Mouse (Mus musculus): ENCODE data around the gene Grik3. TPM values are rescaled to one million over a fixed set of nuclear protein-coding genes. Genes with fewer than 3 reads are reported as not detected.

Grik3 gene
- polyA plus RNA-seq, 1 experiment: 10.3 TPM

GRCm38 (mm10) chr4:125565711-125566439 is 75.4 kb downstream of the Grik3 start:
- Histone ChIP-seq H3K9ac (ENCODE audit: low read depth, poor library complexity, severe bottlenecking) (no peak overlapping the region), H3K27me3 (ENCODE audit: control insufficient read depth, insufficient read depth, low read length, poor library complexity, severe bottlenecking) (no peaks in the 10 kb centered on the region), H3K27ac (ENCODE audit: insufficient read depth, low read length) (no peak overlapping the region), H3K9me3 (replicated peaks; ENCODE audit: control insufficient read depth, insufficient read depth, low read length, poor library complexity, severe bottlenecking) (no peaks in the 10 kb centered on the region), H3K4me1 (ENCODE audit: control insufficient read depth, insufficient read depth, low read length) (peaks cover 7% of the 10 kb centered on the region), H3K36me3 (ENCODE audit: control insufficient read depth, insufficient read depth, low read length, poor library complexity, severe bottlenecking) (no peaks in the 10 kb centered on the region), H3K4me3 (ENCODE audit: low read depth, low read length) (no peak overlapping the region)
- TF ChIP-seq CTCF (IDR thresholded peaks at IDR 0.05; ENCODE audit: low read depth, low read length) (peak; percentile 64), POLR2A (IDR thresholded peaks at IDR 0.05; ENCODE audit: insufficient read depth, low read length) (no peak), EP300 (IDR thresholded peaks at IDR 0.05; ENCODE audit: insufficient read depth, low read depth, low read length) (0 out of 2 replicates have a peak, but pooled peaks have one; percentile 9)

DNA sequence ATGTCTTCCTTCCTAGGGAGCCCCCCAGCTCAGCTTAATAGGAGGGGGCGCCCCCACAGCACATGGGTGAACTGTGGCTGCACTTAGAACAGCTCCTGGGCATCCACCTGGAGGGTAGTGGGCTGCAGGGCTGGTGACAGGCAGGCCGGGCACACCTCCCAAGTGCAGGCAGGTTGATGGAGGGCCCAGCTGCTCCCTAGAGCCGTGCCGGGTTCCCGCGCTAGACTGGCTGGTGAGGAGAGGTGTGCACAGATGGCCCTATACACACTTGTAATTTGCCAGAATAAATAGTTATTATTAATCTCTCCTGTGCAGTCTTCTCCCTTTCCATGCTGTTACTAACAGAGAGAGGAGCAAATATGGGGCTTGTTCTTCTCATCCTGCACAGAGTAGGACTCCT is 77.7 kb downstream of the Grik3 start:
- no peaks in the 10 kb centered on the region for H3K9me3 ChIP-seq (replicated peaks; ENCODE audit: control insufficient read depth, insufficient read depth, low read length, poor library complexity, severe bottlenecking)
- H3K4me3 ChIP-seq (ENCODE audit: low read depth, low read length): no peak overlapping the region
- TF ChIP-seq POLR2A (IDR thresholded peaks at IDR 0.05; ENCODE audit: insufficient read depth, low read length) (no peak), EP300 (IDR thresholded peaks at IDR 0.05; ENCODE audit: insufficient read depth, low read depth, low read length) (no peak), CTCF (IDR thresholded peaks at IDR 0.05; ENCODE audit: low read depth, low read length) (no peak)
- peaks cover 10% of the 10 kb centered on the region for H3K4me1 ChIP-seq (ENCODE audit: control insufficient read depth, insufficient read depth, low read length)
- H3K36me3 ChIP-seq (ENCODE audit: control insufficient read depth, insufficient read depth, low read length, poor library complexity, severe bottlenecking): no peaks in the 10 kb centered on the region
- H3K27me3 ChIP-seq (ENCODE audit: control insufficient read depth, insufficient read depth, low read length, poor library complexity, severe bottlenecking): no peaks in the 10 kb centered on the region
- no peak overlapping the region for H3K27ac ChIP-seq (ENCODE audit: insufficient read depth, low read length)
- H3K9ac ChIP-seq (ENCODE audit: low read depth, poor library complexity, severe bottlenecking): no peak overlapping the region

- Histone ChIP-seq H3K9ac (ENCODE audit: low read depth, poor library complexity, severe bottlenecking) (no peak overlapping the region), H3K36me3 (ENCODE audit: control insufficient read depth, insufficient read depth, low read length, poor library complexity, severe bottlenecking) (no peaks in the 10 kb centered on the region), H3K27me3 (ENCODE audit: control insufficient read depth, insufficient read depth, low read length, poor library complexity, severe bottlenecking) (no peaks in the 10 kb centered on the region), H3K4me1 (ENCODE audit: control insufficient read depth, insufficient read depth, low read length) (peaks cover 6% of the 10 kb centered on the region), H3K27ac (ENCODE audit: insufficient read depth, low read length) (no peak overlapping the region), H3K9me3 (replicated peaks; ENCODE audit: control insufficient read depth, insufficient read depth, low read length, poor library complexity, severe bottlenecking) (no peaks in the 10 kb centered on the region), H3K4me3 (ENCODE audit: low read depth, low read length) (no peak overlapping the region)
- no peak for TF ChIP-seq CTCF (IDR thresholded peaks at IDR 0.05; ENCODE audit: low read depth, low read length)
- no peak for TF ChIP-seq POLR2A (IDR thresholded peaks at IDR 0.05; ENCODE audit: insufficient read depth, low read length)
- no peak for TF ChIP-seq EP300 (IDR thresholded peaks at IDR 0.05; ENCODE audit: insufficient read depth, low read depth, low read length)
Measured at GRCm38 (mm10) chr4:125571651-125572311, 81.3 kb downstream of the Grik3 start.

- Histone ChIP-seq H3K27me3 (ENCODE audit: control insufficient read depth, insufficient read depth, low read length, poor library complexity, severe bottlenecking) (no peaks in the 10 kb centered on the region), H3K4me3 (ENCODE audit: low read depth, low read length) (no peak overlapping the region)
Measured at GRCm38 (mm10) chr4:125572312-125572663, 81.8 kb downstream of the Grik3 start.

GRCm38 (mm10) chr4:125573000-125573399 is 82.5 kb downstream of the Grik3 start:
- Histone ChIP-seq H3K9me3 (replicated peaks; ENCODE audit: control insufficient read depth, insufficient read depth, low read length, poor library complexity, severe bottlenecking) (no peaks in the 10 kb centered on the region), H3K27me3 (ENCODE audit: control insufficient read depth, insufficient read depth, low read length, poor library complexity, severe bottlenecking) (no peaks in the 10 kb centered on the region), H3K9ac (ENCODE audit: low read depth, poor library complexity, severe bottlenecking) (no peak overlapping the region), H3K4me1 (ENCODE audit: control insufficient read depth, insufficient read depth, low read length) (peaks cover 6% of the 10 kb centered on the region), H3K27ac (ENCODE audit: insufficient read depth, low read length) (no peak overlapping the region), H3K4me3 (ENCODE audit: low read depth, low read length) (no peak overlapping the region), H3K36me3 (ENCODE audit: control insufficient read depth, insufficient read depth, low read length, poor library complexity, severe bottlenecking) (no peaks in the 10 kb centered on the region)
- no peak for TF ChIP-seq EP300 (IDR thresholded peaks at IDR 0.05; ENCODE audit: insufficient read depth, low read depth, low read length)
- TF ChIP-seq CTCF (IDR thresholded peaks at IDR 0.05; ENCODE audit: low read depth, low read length): no peak
- TF ChIP-seq POLR2A (IDR thresholded peaks at IDR 0.05; ENCODE audit: insufficient read depth, low read length): no peak

More at GRCm38 (mm10) chr4:125572312-125572663, 81.8 kb downstream of the Grik3 start:
- Histone ChIP-seq H3K9me3 (replicated peaks; ENCODE audit: control insufficient read depth, insufficient read depth, low read length, poor library complexity, severe bottlenecking) (no peaks in the 10 kb centered on the region), H3K36me3 (ENCODE audit: control insufficient read depth, insufficient read depth, low read length, poor library complexity, severe bottlenecking) (no peaks in the 10 kb centered on the region), H3K9ac (ENCODE audit: low read depth, poor library complexity, severe bottlenecking) (no peak overlapping the region), H3K4me1 (ENCODE audit: control insufficient read depth, insufficient read depth, low read length) (peaks cover 6% of the 10 kb centered on the region), H3K27ac (ENCODE audit: insufficient read depth, low read length) (no peak overlapping the region)
- TF ChIP-seq CTCF (IDR thresholded peaks at IDR 0.05; ENCODE audit: low read depth, low read length) (no peak), POLR2A (IDR thresholded peaks at IDR 0.05; ENCODE audit: insufficient read depth, low read length) (no peak), EP300 (IDR thresholded peaks at IDR 0.05; ENCODE audit: insufficient read depth, low read depth, low read length) (no peak)

Data from ES-Bruce4 (cell line).